Mouse (Mus musculus) inflammation-experienced regulatory T-cells (primary cell): Measurements from ENCODE around the gene Ces1g. TPM values are rescaled to one million over a fixed set of nuclear protein-coding genes. Genes with fewer than 3 reads are reported as not detected.

ENCODE experiments used
- polyA plus RNA-seq, 2 experiments: library from polyadenylated mRNA; unstranded; fragments of 100-300 nt; shearing (Covaris generic); gene quantifications; one replicate each; pipeline ENCODE4 v1.2.1; 2017

Gene Ces1g
- under 1 TPM in 1 of 2 experiments, not detected in 1; 0.42 TPM for polyA plus RNA-seq

GRCm38 (mm10) chr8:93337207-93337606 lies at the start of gene Ces1g:
Gene Ces1g (minus strand): TSS chr8:93337308.

GRCm38 (mm10) chr8:93379625-93380024 lies 42.5 kb upstream of the Ces1g start, which contains the start of gene Ces1h:
Gene Ces1h (minus strand): TSS chr8:93379725.

GRCm38 (mm10) chr8:93279556-93279955 lies 57.6 kb downstream of the Ces1g start, which contains the start of gene Ces1f:
Gene Ces1f (minus strand): TSS chr8:93279747.

Other genes with a start within 250 kb of the Ces1g start
- gene Ces1c, start 206.0 kb downstream of the Ces1g start, polyA plus RNA-seq, result under 1 TPM in 1 of 2 experiments, not detected in 1; 0.27 TPM
- gene Ces1d, start 139.5 kb downstream of the Ces1g start, polyA plus RNA-seq, result under 1 TPM; 0.18 to 0.95 TPM
- gene Ces1e, start 107.7 kb downstream of the Ces1g start, polyA plus RNA-seq, result 1 to 10 TPM in 1 of 2 experiments, under 1 TPM in 1; 0.42 to 1.3 TPM
- gene Ces1f, start 57.6 kb downstream of the Ces1g start, polyA plus RNA-seq, result under 1 TPM in 1 of 2 experiments, not detected in 1; 0.95 TPM
- under 1 TPM in 1 of 2 experiments, not detected in 1; 0.20 TPM for gene Ces1h, start 42.4 kb upstream of the Ces1g start, polyA plus RNA-seq
- under 1 TPM; 0.16 to 0.87 TPM for gene Ces5a, start 198.5 kb upstream of the Ces1g start, polyA plus RNA-seq